Mouse (Mus musculus) bone marrow macrophage, adult 2 months (primary cell): ENCODE data around the gene Rragb. TPM values are rescaled to one million over a fixed set of nuclear protein-coding genes. Genes with fewer than 3 reads are reported as not detected.
"Not testable (repeated sequence)": the region's sequence is repeated elsewhere in the genome, so short reads cannot be mapped to it uniquely, and the experiment has no call there.

ENCODE experiments used
- H3K27ac ChIP-seq: 2 replicates; pipeline ENCODE4 v1.5.1; 2012; ENCODE audit warnings: low read depth, low read length; ENCODE audit not compliant: insufficient read depth
- H3K4me1 ChIP-seq: 2 replicates; pipeline ENCODE4 v1.6.1; 2012; ENCODE audit warnings: low read length; ENCODE audit not compliant: control insufficient read depth, insufficient read depth
- H3K4me3 ChIP-seq: 2 replicates; pipeline ENCODE4 v1.5.1; 2012; ENCODE audit warnings: mild to moderate bottlenecking, low read length, moderate library complexity; ENCODE audit not compliant: insufficient read depth
- CTCF ChIP-seq: IDR thresholded peaks from 2 replicates; pipeline ENCODE4 v1.5.1; 2012; ENCODE audit warnings: low read depth, mild to moderate bottlenecking, low read length, moderate library complexity
- POLR2A ChIP-seq: IDR thresholded peaks from 2 replicates; pipeline ENCODE4 v1.6.1; 2012; ENCODE audit warnings: mild to moderate bottlenecking, low read depth, low read length, borderline replicate concordance
- polyA plus RNA-seq: library from polyadenylated mRNA; stranded (reverse); fragments of >200 nt; gene quantifications from 2 replicates; pipeline ENCODE4 v1.2.4, GENCODE M21; 2012; ENCODE audit not compliant: missing spikeins, insufficient read depth, insufficient read length

The Rragb gene
- 0.74 and 0.85 TPM in 2 replicates for polyA plus RNA-seq

- no peaks in the 10 kb centered on the region for H3K4me1 ChIP-seq
- TF ChIP-seq POLR2A (no peak), CTCF (no peak)
- H3K4me3 ChIP-seq = peak within 1 kb of the TSS; percentile 66
- no peak within 1 kb of the TSS for H3K27ac ChIP-seq
Measured at GRCm38 (mm10) chrX:153139734-153140515, at the start of gene Rragb. Rragb (plus strand) TSS chrX:153139981.

GRCm38 (mm10) chrX:153118486-153118885, 21.3 kb upstream of the Rragb start, which contains the start of gene Foxr2:
Foxr2 (plus strand) TSS chrX:153118786.
- Histone ChIP-seq H3K4me3 (no peak within 1 kb of the TSS), H3K27ac (no peak within 1 kb of the TSS), H3K4me1 (no peaks in the 10 kb centered on the region)
- TF ChIP-seq CTCF (no peak), POLR2A (no peak)

DNA sequence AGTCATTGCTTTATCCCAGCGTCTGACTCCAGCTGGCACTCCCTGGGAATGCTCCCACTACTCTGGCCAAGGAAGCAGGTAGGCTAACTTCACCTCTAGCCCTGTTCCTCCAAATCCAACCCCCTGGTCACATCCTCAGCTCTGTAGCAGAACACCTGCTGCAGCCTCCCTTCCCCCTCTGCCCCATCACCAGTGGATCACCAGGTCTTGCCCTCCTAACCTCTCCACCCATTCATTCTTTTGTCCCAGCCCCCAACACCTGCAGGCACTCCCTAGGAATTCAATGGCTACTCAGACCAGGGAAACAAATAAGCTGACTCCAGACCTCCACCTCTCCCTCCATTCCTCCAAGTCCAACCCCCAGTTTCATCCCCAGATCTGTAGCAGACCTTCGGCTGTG, 20.8 kb upstream of the Rragb start:
- H3K4me1 ChIP-seq = no peaks in the 10 kb centered on the region
- H3K27ac ChIP-seq = no peak overlapping the region
- TF ChIP-seq CTCF (no peak), POLR2A (no peak)
- no peak overlapping the region for H3K4me3 ChIP-seq

DNA sequence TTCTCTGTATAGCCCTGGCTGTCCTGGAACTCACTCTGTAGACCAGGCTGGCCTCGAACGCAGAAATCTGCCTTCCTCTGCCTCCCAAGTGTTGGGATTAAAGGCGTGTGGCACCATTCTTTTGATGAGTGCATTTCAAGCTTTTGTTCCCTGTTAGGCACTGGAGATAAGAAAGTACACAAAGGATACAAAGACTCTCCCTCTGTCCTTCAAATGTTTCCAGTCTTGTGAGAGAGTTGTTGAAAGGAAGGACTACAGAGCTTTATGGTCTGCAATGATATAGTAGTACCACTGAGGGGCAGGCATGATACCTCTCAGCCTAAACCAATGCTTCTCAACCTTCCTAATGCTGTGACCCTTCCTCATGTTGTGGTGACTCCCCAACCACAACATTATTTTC, 2.9 kb downstream of the Rragb start:
- H3K27ac ChIP-seq = no peak overlapping the region
- TF ChIP-seq CTCF = no peak
- no peak for TF ChIP-seq POLR2A
- no peaks in the 10 kb centered on the region for H3K4me1 ChIP-seq
- H3K4me3 ChIP-seq = no peak overlapping the region

DNA sequence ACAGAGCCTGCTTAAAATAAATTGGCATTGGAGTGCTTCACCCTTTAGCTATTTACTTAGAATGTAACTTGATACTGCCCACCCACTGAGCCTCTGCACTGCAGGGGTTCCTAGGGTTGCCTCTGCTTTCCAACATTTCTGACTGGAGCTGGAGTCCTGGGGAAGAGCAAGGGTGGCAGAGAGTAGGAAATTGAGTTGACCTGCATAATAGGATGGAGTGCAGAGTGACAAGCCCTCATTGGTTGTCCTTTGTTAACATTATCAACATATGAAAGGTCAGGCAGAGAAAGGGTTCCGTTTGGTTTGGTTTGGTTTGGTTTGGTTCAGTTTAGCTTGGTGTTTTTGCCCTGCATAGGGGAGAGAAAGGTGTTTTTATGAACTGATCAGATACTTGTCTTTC, 12.0 kb downstream of the Rragb start:
- Histone ChIP-seq H3K27ac (no peak overlapping the region), H3K4me1 (no peaks in the 10 kb centered on the region), H3K4me3 (no peak overlapping the region)
- TF ChIP-seq POLR2A = no peak
- TF ChIP-seq CTCF = no peak

DNA sequence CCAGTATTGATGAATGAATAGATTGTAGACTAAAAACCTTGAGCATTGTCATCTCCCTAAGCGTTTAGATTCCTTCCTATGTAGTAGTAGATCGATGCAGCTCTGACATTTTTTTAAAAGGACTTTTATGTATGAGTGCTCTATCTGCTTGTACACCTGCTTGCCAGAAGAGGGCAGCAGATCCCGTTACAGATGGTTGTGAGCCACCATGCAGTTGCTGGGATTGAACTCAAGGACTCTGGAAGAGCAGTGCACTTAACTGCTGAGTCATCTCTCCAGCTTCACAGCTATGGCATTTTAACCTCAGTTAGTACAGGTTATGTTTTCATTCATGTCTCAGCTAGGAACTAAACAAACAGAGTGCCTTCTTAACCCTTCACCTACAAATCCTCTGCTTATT, 15.5 kb downstream of the Rragb start:
- no peak overlapping the region for H3K27ac ChIP-seq
- TF ChIP-seq CTCF (peak; percentile 9; the same call in 1 of the 2 replicates), POLR2A (no peak)
- H3K4me1 ChIP-seq = peaks cover 5% of the 10 kb centered on the region; the same call in 1 of the 2 replicates
- no peak overlapping the region for H3K4me3 ChIP-seq

- Histone ChIP-seq H3K4me3 (no peak overlapping the region), H3K27ac (no peak overlapping the region), H3K4me1 (no peaks in the 10 kb centered on the region)
- TF ChIP-seq CTCF = no peak
- no peak for TF ChIP-seq POLR2A
Measured at GRCm38 (mm10) chrX:153174786-153175185, 35.0 kb downstream of the Rragb start.

DNA sequence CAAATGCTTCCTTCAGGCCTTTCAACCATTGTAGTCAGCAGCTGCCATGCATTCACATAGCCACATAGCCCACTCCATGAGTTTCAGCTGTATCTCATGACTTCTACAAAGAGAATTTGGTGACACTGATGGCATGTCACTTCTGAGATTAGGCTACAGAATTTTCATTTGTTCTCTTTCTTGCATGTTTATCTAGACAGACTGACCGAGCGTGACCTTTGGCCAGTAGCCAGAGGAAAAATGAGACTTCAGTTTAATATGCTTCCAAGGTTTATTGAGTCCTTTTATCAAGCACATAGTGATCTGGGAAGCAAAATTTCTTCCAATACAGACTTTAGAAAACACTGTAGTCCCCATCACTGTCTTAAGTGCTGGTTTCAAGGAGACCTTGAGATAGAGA, 42.4 kb downstream of the Rragb start:
- Histone ChIP-seq H3K4me1 (no peaks in the 10 kb centered on the region), H3K4me3 (no peak overlapping the region), H3K27ac (no peak overlapping the region)
- TF ChIP-seq CTCF (no peak), POLR2A (no peak)

DNA sequence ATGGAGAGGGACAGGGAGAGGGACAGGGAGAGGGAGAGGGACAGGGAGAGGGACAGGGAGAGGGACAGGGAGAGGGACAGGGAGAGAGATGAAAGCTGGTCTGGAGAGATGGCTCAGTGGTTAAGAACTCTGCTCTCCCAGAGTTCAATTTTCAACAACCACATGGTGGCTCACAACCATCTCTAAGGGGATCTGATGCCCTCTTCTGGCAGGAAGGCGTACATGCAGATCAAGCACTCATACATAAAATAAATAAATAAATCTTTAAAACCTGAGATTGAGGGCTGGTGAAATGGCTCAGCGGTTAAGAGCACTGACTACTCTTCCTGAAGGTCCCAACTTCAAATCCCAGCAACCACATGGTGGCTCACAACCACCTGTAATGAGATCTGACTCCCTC, 59.4 kb downstream of the Rragb start:
- H3K27ac ChIP-seq, H3K4me1 ChIP-seq, H3K4me3 ChIP-seq: not testable (repeated sequence)

DNA sequence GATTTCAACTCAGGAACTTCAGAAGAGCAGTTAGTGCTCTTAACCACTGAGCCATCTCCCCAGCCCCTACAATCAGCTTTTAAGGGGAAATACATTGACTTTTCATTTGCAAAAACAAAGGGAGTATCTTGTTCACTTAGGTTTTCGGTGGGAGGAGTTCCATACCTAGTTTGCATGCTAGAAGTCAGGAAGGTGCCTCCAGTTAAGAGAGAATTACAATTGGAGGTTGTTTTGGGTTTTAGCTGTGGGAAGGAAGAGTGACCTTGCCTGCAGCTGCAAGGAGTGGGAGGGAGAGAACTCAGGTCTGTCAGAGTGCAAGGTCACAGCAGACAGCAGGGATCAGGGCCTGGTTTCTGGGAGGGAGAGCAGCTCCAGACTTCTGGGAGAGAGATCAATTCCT, 71.3 kb downstream of the Rragb start:
- H3K27ac ChIP-seq = no peak overlapping the region
- no peak for TF ChIP-seq CTCF
- TF ChIP-seq POLR2A = no peak
- no peak overlapping the region for H3K4me3 ChIP-seq
- H3K4me1 ChIP-seq = no peaks in the 10 kb centered on the region

Other genes starting within 250 kb of the Rragb start
- gene Usp51, start 133.5 kb upstream of the Rragb start, polyA plus RNA-seq = not detected in 2 replicates
- 0.76 and 0.78 TPM in 2 replicates for gene Mageh1, start 102.4 kb upstream of the Rragb start, polyA plus RNA-seq
- gene Foxr2, start 21.2 kb upstream of the Rragb start, polyA plus RNA-seq = not detected in 2 replicates
- gene Klf8, start 97.5 kb downstream of the Rragb start, polyA plus RNA-seq = 3.2 and 4.4 TPM in 2 replicates